Mouse (Mus musculus) naive thymus-derived CD4-positive, alpha-beta T cell, adult 2 months (primary cell): ENCODE results near the gene Ankrd34a.

ENCODE experiments used
- DNase-seq: peaks from one replicate; pipeline ENCODE4 v3.0.0-alpha.2; 2011; ENCODE audit warnings: low read depth

The Ankrd34a gene

GRCm38 (mm10) chr3:96606618-96607017 lies 10.2 kb downstream of the Ankrd34a start:
- DNase-seq = no peak

- no peak for DNase-seq
Observed at GRCm38 (mm10) chr3:96617941-96618340, 21.5 kb downstream of the Ankrd34a start.

- no peak for DNase-seq
Observed at GRCm38 (mm10) chr3:96623201-96623600, 26.8 kb downstream of the Ankrd34a start.

- peak; percentile 96 for DNase-seq
Observed at GRCm38 (mm10) chr3:96629729-96630600, 33.5 kb downstream of the Ankrd34a start, which contains the start of gene Rbm8a. Rbm8a (plus strand) TSS chr3:96629933.

- DNase-seq = no peak
Observed at GRCm38 (mm10) chr3:96632058-96632457, 35.6 kb downstream of the Ankrd34a start.

GRCm38 (mm10) chr3:96634015-96634414 lies 37.6 kb downstream of the Ankrd34a start:
- no peak for DNase-seq

GRCm38 (mm10) chr3:96634928-96635879 lies 38.8 kb downstream of the Ankrd34a start, which contains the start of the genes Pex11b and Gm42957:
Pex11b (plus strand) TSS chr3:96635376.
Gm42957 (plus strand) TSS chr3:96635474.
- peak; percentile 86 for DNase-seq

- peak; percentile 33 for DNase-seq
Observed at GRCm38 (mm10) chr3:96635906-96636305, 39.5 kb downstream of the Ankrd34a start.

- no peak for DNase-seq
Observed at GRCm38 (mm10) chr3:96636448-96636847, 40.0 kb downstream of the Ankrd34a start.

GRCm38 (mm10) chr3:96639219-96639618 lies 42.8 kb downstream of the Ankrd34a start:
- peak; percentile 87 for DNase-seq

- DNase-seq = peak; percentile 36
Observed at GRCm38 (mm10) chr3:96645018-96645649, 48.7 kb downstream of the Ankrd34a start, which contains the start of gene Itga10. Itga10 (plus strand) TSS chr3:96645584.

- DNase-seq = no peak
Observed at GRCm38 (mm10) chr3:96647365-96647764, 50.9 kb downstream of the Ankrd34a start.
